Mouse (Mus musculus): Measurements from ENCODE around the gene Surf1. TPM values are rescaled to one million over a fixed set of nuclear protein-coding genes. Genes with fewer than 3 reads are reported as not detected.
"Not testable (repeated sequence)": the region's sequence is repeated elsewhere in the genome, so short reads cannot be mapped to it uniquely, and the experiment has no call there.

Surf1 gene
- polyA plus RNA-seq, 1 experiment from 2014 or later: 47.8 TPM

DNA sequence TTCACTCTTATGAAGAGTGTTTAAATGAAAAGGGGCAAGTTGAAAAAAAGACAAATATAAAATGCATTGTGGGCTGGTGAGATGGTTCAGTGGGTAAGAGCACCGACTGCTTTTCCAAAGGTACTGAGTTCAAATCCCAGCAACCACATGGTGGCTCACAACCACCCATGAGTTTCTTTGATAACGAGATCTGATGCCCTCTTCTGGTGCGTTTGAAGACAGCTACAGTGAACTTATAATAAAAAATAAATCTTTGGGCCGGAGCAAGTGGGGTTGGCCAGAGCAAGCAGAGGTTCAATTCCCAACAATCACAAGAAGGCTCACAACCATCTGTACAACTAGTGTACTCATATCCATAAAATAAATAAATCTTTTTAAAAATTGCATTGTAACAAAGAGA lies 20.4 kb downstream of the Surf1 start:
- Histone ChIP-seq H3K4me2 (ENCODE audit: low read depth, severe bottlenecking) (no peak overlapping the region), H3K4me3 (ENCODE audit: low read depth, low read length) (no peak overlapping the region), H3K27ac (replicated peaks; ENCODE audit: low read depth, low read length) (no peak overlapping the region), H3K36me3 (ENCODE audit: control insufficient read depth, insufficient read depth, low read length) (peaks cover 32% of the 10 kb centered on the region), H3K9me3 (ENCODE audit: control insufficient read depth, low read length) (no peaks in the 10 kb centered on the region), H3K4me1 (ENCODE audit: control insufficient read depth, insufficient read depth, low read length) (no peaks in the 10 kb centered on the region), H3K9ac (ENCODE audit: low read length) (no peak overlapping the region), H3K27me3 (ENCODE audit: control insufficient read depth, insufficient read depth, low read length) (no peaks in the 10 kb centered on the region)
- ATAC-seq (ENCODE audit: insufficient number of reproducible peaks, low FRiP score, low TSS enrichment, low read depth): no peak
- WGBS: 91% methylated on average over 4 of the region's 4 CpGs
- no peak for DNase-seq (ENCODE audit: low spot score)

- not testable (repeated sequence) for H3K27ac ChIP-seq (replicated peaks; ENCODE audit: low read depth, low read length); H3K4me2 ChIP-seq (ENCODE audit: low read depth, severe bottlenecking); H3K9ac ChIP-seq (ENCODE audit: low read length); H3K4me1 ChIP-seq (ENCODE audit: control insufficient read depth, insufficient read depth, low read length); ATAC-seq (ENCODE audit: insufficient number of reproducible peaks, low FRiP score, low TSS enrichment, low read depth); DNase-seq (ENCODE audit: low spot score); H3K4me3 ChIP-seq (ENCODE audit: low read depth, low read length); H3K27me3 ChIP-seq (ENCODE audit: control insufficient read depth, insufficient read depth, low read length); H3K9me3 ChIP-seq (ENCODE audit: control insufficient read depth, low read length)
- peaks cover 11% of the 10 kb centered on the region; the same call in 1 of the 2 replicates for H3K36me3 ChIP-seq (ENCODE audit: control insufficient read depth, insufficient read depth, low read length)
- WGBS: 68% methylated on average over 4 of the region's 4 CpGs
Measured at GRCm38 (mm10) chr2:26886170-26886569, 30.2 kb downstream of the Surf1 start.

DNA sequence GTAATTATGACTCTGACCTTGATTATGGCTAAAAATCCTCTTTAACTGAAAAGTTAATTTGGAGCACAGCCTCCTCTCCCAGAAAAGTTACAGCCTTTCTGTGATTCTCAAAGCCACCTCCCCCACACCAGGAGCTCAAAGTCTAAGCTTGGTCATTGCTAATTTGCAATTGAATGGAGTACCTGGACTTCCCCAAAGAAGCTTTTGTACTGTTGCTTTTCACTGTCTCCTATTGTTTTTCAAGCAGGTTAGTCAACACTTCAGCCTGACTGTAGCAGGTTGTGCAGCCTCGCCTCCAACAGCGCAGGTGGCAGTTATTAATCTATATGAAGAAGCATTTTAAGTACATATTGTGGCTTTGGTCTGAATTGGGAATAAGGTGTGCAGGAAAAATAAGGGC lies 30.8 kb downstream of the Surf1 start:
- 90% methylated on average over 2 of the region's 2 CpGs for WGBS
- not testable (repeated sequence) for DNase-seq (ENCODE audit: low spot score); H3K4me2 ChIP-seq (ENCODE audit: low read depth, severe bottlenecking); H3K27ac ChIP-seq (replicated peaks; ENCODE audit: low read depth, low read length); H3K27me3 ChIP-seq (ENCODE audit: control insufficient read depth, insufficient read depth, low read length); ATAC-seq (ENCODE audit: insufficient number of reproducible peaks, low FRiP score, low TSS enrichment, low read depth); H3K4me1 ChIP-seq (ENCODE audit: control insufficient read depth, insufficient read depth, low read length); H3K4me3 ChIP-seq (ENCODE audit: low read depth, low read length); H3K9me3 ChIP-seq (ENCODE audit: control insufficient read depth, low read length); H3K9ac ChIP-seq (ENCODE audit: low read length)
- peaks cover 11% of the 10 kb centered on the region; the same call in 1 of the 2 replicates for H3K36me3 ChIP-seq (ENCODE audit: control insufficient read depth, insufficient read depth, low read length)

DNA sequence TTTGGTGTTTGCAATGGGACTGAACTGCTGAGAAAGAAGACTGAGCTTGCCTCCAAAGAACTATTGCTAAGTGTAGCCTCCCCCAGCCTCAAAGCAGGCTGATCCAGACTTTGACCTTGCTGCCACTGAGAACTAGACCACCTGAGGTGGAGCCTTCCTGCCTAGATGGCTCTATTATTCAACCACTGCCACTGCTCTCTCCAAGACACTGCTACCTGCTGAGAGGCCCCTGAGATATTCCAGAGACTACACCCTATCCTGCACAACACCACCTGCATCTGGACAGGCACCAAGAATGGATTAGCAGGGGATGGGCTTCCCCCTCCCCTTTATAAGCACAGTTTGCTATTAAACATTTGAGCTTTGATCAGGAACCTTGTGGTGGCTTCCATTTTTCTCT lies 37.8 kb downstream of the Surf1 start:
- Histone ChIP-seq H3K4me1 (ENCODE audit: control insufficient read depth, insufficient read depth, low read length) (no peaks in the 10 kb centered on the region), H3K9me3 (ENCODE audit: control insufficient read depth, low read length) (no peaks in the 10 kb centered on the region), H3K4me2 (ENCODE audit: low read depth, severe bottlenecking) (no peak overlapping the region), H3K9ac (ENCODE audit: low read length) (no peak overlapping the region), H3K4me3 (ENCODE audit: low read depth, low read length) (no peak overlapping the region), H3K36me3 (ENCODE audit: control insufficient read depth, insufficient read depth, low read length) (no peaks in the 10 kb centered on the region), H3K27me3 (ENCODE audit: control insufficient read depth, insufficient read depth, low read length) (no peaks in the 10 kb centered on the region), H3K27ac (replicated peaks; ENCODE audit: low read depth, low read length) (no peak overlapping the region)
- ATAC-seq (ENCODE audit: insufficient number of reproducible peaks, low FRiP score, low TSS enrichment, low read depth): no peak
- DNase-seq (ENCODE audit: low spot score): no peak

DNA sequence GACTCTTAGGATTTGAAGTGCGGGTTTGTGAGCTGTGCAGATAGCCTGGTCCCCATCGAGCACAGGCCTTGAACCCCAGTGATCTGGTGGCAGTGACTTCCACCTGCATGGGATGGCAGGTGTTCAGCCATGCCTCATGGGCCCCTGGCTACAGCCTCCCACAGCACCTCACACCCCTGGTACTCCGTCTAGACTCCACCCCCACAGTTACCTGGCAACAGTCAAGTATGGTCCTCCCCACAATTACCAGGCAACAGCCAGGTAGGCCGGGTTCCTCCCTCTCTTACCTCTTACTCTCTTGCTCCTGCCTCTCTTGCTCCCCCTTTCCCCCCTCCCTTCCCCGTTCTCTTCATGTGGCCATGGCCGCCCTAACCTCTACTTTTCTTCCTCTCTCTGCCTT lies 45.7 kb downstream of the Surf1 start:
- DNase-seq (ENCODE audit: low spot score) (no peak), ATAC-seq (ENCODE audit: insufficient number of reproducible peaks, low FRiP score, low TSS enrichment, low read depth) (no peak)
- no peaks in the 10 kb centered on the region for H3K36me3 ChIP-seq (ENCODE audit: control insufficient read depth, insufficient read depth, low read length)
- no peaks in the 10 kb centered on the region for H3K4me1 ChIP-seq (ENCODE audit: control insufficient read depth, insufficient read depth, low read length)
- H3K27me3 ChIP-seq (ENCODE audit: control insufficient read depth, insufficient read depth, low read length): no peaks in the 10 kb centered on the region
- H3K27ac ChIP-seq (replicated peaks; ENCODE audit: low read depth, low read length): no peak overlapping the region
- no peaks in the 10 kb centered on the region for H3K9me3 ChIP-seq (ENCODE audit: control insufficient read depth, low read length)
- H3K4me2 ChIP-seq (ENCODE audit: low read depth, severe bottlenecking): no peak overlapping the region
- WGBS: 60% methylated on average over 6 of the region's 6 CpGs
- no peak overlapping the region for H3K4me3 ChIP-seq (ENCODE audit: low read depth, low read length)
- no peak overlapping the region for H3K9ac ChIP-seq (ENCODE audit: low read length)

DNA sequence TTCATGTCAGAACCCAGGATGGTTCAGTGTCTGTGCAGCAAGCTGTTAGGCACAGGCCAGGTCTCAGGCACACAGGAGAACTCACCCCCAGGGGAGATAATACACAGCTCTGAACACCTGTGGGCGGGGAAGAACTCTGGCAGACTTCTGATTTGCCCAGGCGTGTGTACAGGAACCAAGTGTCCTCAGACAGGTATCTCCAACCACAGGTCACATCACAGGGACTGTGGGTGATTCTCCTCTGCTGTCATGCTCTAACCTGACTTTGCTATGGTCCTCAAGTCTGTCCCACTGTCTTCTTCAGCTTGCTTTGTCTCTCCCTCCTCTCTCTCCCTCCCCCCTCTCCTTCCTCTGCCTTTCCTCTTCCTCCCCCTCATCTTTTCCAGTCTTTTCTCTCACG lies 51.5 kb downstream of the Surf1 start, which contains the start of gene Abo:
Gene Abo, minus strand, starts transcription at position 101 of the 400 bp plus-strand sequence.
- Histone ChIP-seq H3K4me1 (ENCODE audit: control insufficient read depth, insufficient read depth, low read length) (no peaks in the 10 kb centered on the region), H3K27ac (replicated peaks; ENCODE audit: low read depth, low read length) (no peak within 1 kb of the TSS), H3K9me3 (ENCODE audit: control insufficient read depth, low read length) (no peaks in the 10 kb centered on the region), H3K27me3 (ENCODE audit: control insufficient read depth, insufficient read depth, low read length) (no peaks in the 10 kb centered on the region), H3K4me2 (ENCODE audit: low read depth, severe bottlenecking) (no peak within 1 kb of the TSS), H3K36me3 (ENCODE audit: control insufficient read depth, insufficient read depth, low read length) (no peaks in the 10 kb centered on the region), H3K4me3 (ENCODE audit: low read depth, low read length) (no peak within 1 kb of the TSS), H3K9ac (ENCODE audit: low read length) (no peak within 1 kb of the TSS)
- no peak for ATAC-seq (ENCODE audit: insufficient number of reproducible peaks, low FRiP score, low TSS enrichment, low read depth)
- DNase-seq (ENCODE audit: low spot score): no peak
- WGBS: 62% methylated on average over 3 of the region's 3 CpGs

Other genes with a start within 250 kb of the Surf1 start
- not detected in 2 replicates for gene Lcn4, start 245.2 kb downstream of the Surf1 start, polyA plus RNA-seq (2014; fragmentation: Nextera tagmentation; extraction: Ambion mirVana)
- gene Abo, start 51.6 kb downstream of the Surf1 start, polyA plus RNA-seq (2014; fragmentation: Nextera tagmentation; extraction: Ambion mirVana): not detected in 2 replicates
- gene Surf6, start 13.7 kb downstream of the Surf1 start, polyA plus RNA-seq (2014; fragmentation: Nextera tagmentation; extraction: Ambion mirVana): 15.2 and 16.9 TPM in 2 replicates
- 46.7 and 50.7 TPM in 2 replicates for gene Med22, start 5.9 kb downstream of the Surf1 start, polyA plus RNA-seq (2014; fragmentation: Nextera tagmentation; extraction: Ambion mirVana)
- gene Rpl7a, start 5.8 kb downstream of the Surf1 start, polyA plus RNA-seq (2014; fragmentation: Nextera tagmentation; extraction: Ambion mirVana): 757 and 772 TPM in 2 replicates
- gene Surf2, start 163 bp downstream of the Surf1 start, polyA plus RNA-seq (2014; fragmentation: Nextera tagmentation; extraction: Ambion mirVana): 42.2 and 45.1 TPM in 2 replicates
- gene Surf4, start 17.4 kb upstream of the Surf1 start, polyA plus RNA-seq (2014; fragmentation: Nextera tagmentation; extraction: Ambion mirVana): 194 and 195 TPM in 2 replicates
- 0.08 TPM in 1 of 2 replicates, not detected in the other for gene Stkld1, start 17.5 kb upstream of the Surf1 start, polyA plus RNA-seq (2014; fragmentation: Nextera tagmentation; extraction: Ambion mirVana)
- 63.0 and 66.3 TPM in 2 replicates for gene Rexo4, start 47.9 kb upstream of the Surf1 start, polyA plus RNA-seq (2014; fragmentation: Nextera tagmentation; extraction: Ambion mirVana)
- 0.05 and 0.06 TPM in 2 replicates for gene Adamts13, start 56.9 kb upstream of the Surf1 start, polyA plus RNA-seq (2014; fragmentation: Nextera tagmentation; extraction: Ambion mirVana)
- gene Cacfd1, start 93.4 kb upstream of the Surf1 start, polyA plus RNA-seq (2014; fragmentation: Nextera tagmentation; extraction: Ambion mirVana): 86.7 and 92.9 TPM in 2 replicates
- gene Slc2a6, start 111.5 kb upstream of the Surf1 start, polyA plus RNA-seq (2014; fragmentation: Nextera tagmentation; extraction: Ambion mirVana): 0.72 and 1.3 TPM in 2 replicates
- gene Mymk, start 155.6 kb upstream of the Surf1 start, polyA plus RNA-seq (2014; fragmentation: Nextera tagmentation; extraction: Ambion mirVana): 5.7 and 6.2 TPM in 2 replicates
- 9.4 and 10.2 TPM in 2 replicates for gene Adamtsl2, start 162.8 kb upstream of the Surf1 start, polyA plus RNA-seq (2014; fragmentation: Nextera tagmentation; extraction: Ambion mirVana)
- gene Fam163b, start 226.0 kb upstream of the Surf1 start, polyA plus RNA-seq (2014; fragmentation: Nextera tagmentation; extraction: Ambion mirVana): 0.71 and 1.3 TPM in 2 replicates
- 0.05 TPM in 1 of 2 replicates, not detected in the other for gene Dbh, start 248.7 kb upstream of the Surf1 start, polyA plus RNA-seq (2014; fragmentation: Nextera tagmentation; extraction: Ambion mirVana)